Mouse (Mus musculus) small intestine, adult 2 months (tissue): ENCODE data around the gene Galntl5.

ENCODE experiments used
- CTCF ChIP-seq: fragments of 200-500 bp; IDR thresholded peaks from 2 replicates; pipeline ENCODE4 v1.5.1; 2012; ENCODE audit warnings: low read depth, mild to moderate bottlenecking, control low read depth, inconsistent platforms, low read length, moderate library complexity, mixed read lengths; ENCODE audit not compliant: insufficient replicate concordance, insufficient read length; ENCODE audit errors: extremely low read depth
- POLR2A ChIP-seq: fragments of 200-500 bp; IDR thresholded peaks from 2 replicates; pipeline ENCODE4 v1.6.1; 2012; ENCODE audit warnings: low read depth, mild to moderate bottlenecking, control low read depth, inconsistent platforms, low read length, moderate library complexity

GRCm38 (mm10) chr5:25166665-25167064 is 14.6 kb upstream of the Galntl5 start:
- TF ChIP-seq POLR2A (no peak), CTCF (no peak)
